Mouse (Mus musculus) c-Kit-positive CD71-positive TER-119-negative erythroid progenitor cells, embryonic 14.5 days (primary cell): ENCODE results near the gene Itga6.
"Not testable (repeated sequence)": the region's sequence is repeated elsewhere in the genome, so short reads cannot be mapped to it uniquely, and the experiment has no call there.

Experiments used
- DNase-seq: peaks from one replicate; pipeline ENCODE4 v3.0.0-alpha.2; 2013; ENCODE audit warnings: low read depth

Itga6 gene

DNA sequence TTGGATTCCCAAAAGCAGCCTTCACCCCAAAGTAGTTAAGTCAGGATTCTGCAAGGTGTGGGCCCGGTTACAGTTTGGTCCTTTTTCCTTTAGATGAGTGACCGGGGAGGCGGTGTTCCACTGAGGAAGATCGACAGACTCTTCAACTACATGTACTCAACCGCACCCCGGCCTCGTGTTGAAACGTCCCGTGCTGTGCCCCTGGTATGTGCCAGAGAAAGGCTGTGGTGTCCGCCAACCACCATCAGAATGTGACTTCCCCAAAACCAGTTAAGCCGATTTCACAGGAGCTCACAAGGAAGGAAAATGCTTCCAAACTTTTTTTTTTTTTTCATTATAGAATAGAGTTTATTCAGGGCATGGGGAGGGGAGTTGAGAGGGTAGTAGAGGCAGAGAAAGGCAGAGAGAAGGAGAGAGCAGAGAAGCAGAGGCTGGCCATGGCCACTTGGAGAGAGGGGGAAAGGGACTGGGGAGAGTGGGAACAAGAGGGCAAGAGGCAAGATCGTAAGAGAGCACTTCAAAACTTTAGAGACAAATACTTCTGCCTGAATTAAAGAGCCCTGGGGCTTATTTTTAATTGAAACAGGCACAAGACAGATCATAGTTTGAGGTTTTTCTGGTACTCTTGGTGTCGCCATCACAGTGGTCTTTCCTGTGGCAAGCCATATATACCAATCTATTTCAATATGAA lies 150.3 kb downstream of the Itga6 start:
- DNase-seq: no peak

DNA sequence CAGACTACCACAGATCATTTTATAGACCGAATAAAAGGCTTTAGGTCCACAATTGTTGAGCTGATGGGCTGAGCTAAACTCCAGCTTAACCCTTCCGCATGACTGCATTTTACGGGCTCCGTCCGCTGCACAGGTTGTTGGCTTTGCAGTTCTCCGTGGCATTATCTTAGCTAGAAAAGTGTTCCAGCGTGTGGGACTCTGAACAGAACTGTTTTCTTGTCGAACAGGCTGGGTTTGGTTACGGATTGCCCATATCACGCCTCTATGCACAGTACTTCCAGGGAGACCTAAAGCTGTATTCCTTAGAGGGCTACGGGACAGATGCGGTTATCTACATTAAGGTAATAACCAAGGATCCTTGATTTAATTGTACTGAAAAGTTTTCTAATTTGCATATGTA lies 152.0 kb downstream of the Itga6 start:
- DNase-seq: no peak

DNA sequence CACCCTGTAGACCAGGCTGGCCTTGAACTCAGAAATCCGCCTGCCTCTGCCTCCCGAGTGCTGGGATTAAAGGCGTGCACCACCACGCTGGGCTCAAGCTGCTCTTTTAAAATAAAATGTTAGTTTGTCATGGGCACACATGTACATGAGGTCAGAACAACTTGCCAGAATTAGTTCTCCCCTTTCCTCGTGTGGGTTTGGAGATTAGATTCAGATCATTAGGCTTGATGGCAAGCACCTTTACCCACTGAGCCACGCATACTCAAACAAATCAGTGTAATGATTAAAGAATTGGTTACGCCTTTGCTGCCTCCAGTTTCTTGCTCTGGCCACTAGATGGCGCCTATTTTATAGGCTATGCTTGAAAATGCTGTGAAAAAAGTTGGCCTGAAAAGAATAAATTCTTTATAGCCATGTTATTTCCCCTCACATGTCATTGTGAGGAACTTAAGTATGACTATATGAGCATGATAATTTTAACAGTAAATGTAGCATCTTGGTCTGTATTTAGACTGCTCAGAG lies 153.0 kb downstream of the Itga6 start:
- peak; percentile 14 for DNase-seq

DNA sequence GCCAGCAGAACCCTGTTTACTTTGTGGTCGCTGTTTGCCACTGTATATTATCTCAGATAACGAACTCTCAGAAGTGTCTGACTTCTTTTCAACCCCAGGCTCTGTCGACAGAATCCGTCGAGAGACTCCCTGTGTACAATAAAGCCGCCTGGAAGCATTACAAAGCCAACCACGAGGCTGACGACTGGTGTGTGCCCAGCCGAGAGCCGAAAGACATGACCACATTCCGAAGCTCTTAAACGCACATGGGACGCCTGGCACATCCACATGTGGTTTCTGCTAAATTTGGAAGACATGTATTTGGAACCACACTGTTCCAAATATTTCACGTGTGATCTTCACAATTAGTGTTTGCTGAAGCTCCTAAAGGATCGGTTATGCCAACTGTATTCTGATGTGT lies 154.5 kb downstream of the Itga6 start:
- no peak for DNase-seq

DNA sequence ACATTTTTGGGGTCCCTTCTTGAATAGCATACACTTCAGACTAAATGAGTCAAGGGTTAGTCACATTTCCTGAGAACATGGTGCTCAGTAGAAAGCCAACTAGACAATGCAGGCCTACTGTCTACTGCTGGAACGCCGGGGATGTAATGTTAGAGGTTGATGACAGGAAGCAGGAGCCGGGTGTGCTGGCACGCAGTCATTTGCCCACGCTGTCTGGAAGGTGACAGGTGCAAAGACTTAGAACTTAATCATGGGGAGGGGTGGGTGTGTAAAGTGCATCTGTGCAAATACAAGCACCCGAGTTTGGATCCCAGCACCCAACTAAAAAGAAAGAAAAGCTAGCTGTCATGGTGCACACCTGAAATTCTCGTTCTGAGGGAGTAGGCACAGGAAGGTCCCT lies 159.7 kb downstream of the Itga6 start:
- DNase-seq: no peak

DNA sequence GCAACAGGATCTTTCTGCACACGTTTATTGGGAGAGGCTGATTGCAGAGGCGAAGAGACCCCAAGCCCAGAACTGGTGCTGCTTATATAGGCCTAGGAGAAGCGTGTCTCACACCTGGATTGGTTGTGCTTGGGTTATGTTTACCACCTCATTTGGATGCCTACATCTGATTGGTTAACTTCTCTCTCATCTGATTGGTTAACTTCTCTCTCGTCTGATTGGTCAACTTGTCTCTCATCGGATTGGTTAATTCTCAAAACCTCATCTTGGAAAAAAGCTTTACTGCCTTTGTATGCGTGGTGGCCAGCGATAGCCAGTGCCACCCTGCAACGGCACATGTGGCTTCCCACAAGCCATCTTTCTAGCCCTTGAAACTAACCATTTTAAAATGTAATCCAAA lies 160.9 kb downstream of the Itga6 start:
- DNase-seq: not testable (repeated sequence)
